Mouse (Mus musculus) stomach, postnatal 0 days (tissue): ENCODE results near the gene Acer1. TPM values are rescaled to one million over a fixed set of nuclear protein-coding genes. Genes with fewer than 3 reads are reported as not detected.

Experiments used
- ATAC-seq: fragments of 200-750 bp; cut with Nextera tagmentation; 2 replicates; pipeline ENCODE4 v1.8.0; 2017; ENCODE audit not compliant: low FRiP score, low TSS enrichment
- DNase-seq: peaks from one replicate; pipeline ENCODE4 v3.0.0-alpha.2; 2016; ENCODE audit warnings: low spot score
- H3K27ac ChIP-seq: fragments of 300-500 bp; sonication (generic); replicated peaks from 2 replicates; pipeline ENCODE4 v1.5.1; 2014; ENCODE audit warnings: mild to moderate bottlenecking, control low read depth
- H3K27me3 ChIP-seq: fragments of 300-500 bp; sonication (generic); 2 replicates; pipeline ENCODE4 v1.6.1; 2014; ENCODE audit warnings: low read length; ENCODE audit not compliant: control insufficient read depth, insufficient read depth
- H3K36me3 ChIP-seq: fragments of 300-500 bp; sonication (generic); 2 replicates; pipeline ENCODE4 v1.6.1; 2014; ENCODE audit warnings: low read length, mixed read lengths; ENCODE audit not compliant: control insufficient read depth, insufficient read depth
- H3K4me1 ChIP-seq: fragments of 300-500 bp; sonication (generic); replicated peaks from 2 replicates; pipeline ENCODE4 v1.6.1; 2014; ENCODE audit warnings: antibody characterized with exemption; ENCODE audit not compliant: control insufficient read depth, insufficient read depth
- H3K4me2 ChIP-seq: fragments of 300-500 bp; sonication (generic); replicated peaks from 2 replicates; pipeline ENCODE4 v1.6.1; 2014; ENCODE audit warnings: low read depth, mild to moderate bottlenecking, control low read depth, moderate library complexity
- H3K4me3 ChIP-seq: fragments of 300-500 bp; sonication (generic); 2 replicates; pipeline ENCODE4 v1.5.1; 2014; ENCODE audit warnings: low read depth, low read length, control low read depth
- H3K9ac ChIP-seq: fragments of 300-500 bp; sonication (generic); 2 replicates; pipeline ENCODE4 v1.6.1; 2014; ENCODE audit warnings: mild to moderate bottlenecking, low read length, control low read depth, mixed read lengths
- H3K9me3 ChIP-seq: fragments of 300-500 bp; sonication (generic); 2 replicates; pipeline ENCODE4 v1.6.1; 2016; ENCODE audit warnings: low read length; ENCODE audit not compliant: control insufficient read depth
- CTCF ChIP-seq: IDR thresholded peaks from 2 replicates; pipeline ENCODE4 v1.5.1; 2016; ENCODE audit warnings: antibody characterized with exemption, low read depth, mild to moderate bottlenecking, moderate library complexity
- EP300 ChIP-seq: optimal IDR thresholded peaks from 2 replicates; pipeline ENCODE3; 2016; ENCODE audit warnings: antibody characterized with exemption
- WGBS: fragments of 180-500 bp; shearing (Covaris S2); extraction: QIAGEN DNeasy Blood & Tissue Kit; methylation state at CpG from one replicate; pipeline ENCODE4 v1.1.7; 2014; 5-methylcytosine and 5-hydroxymethylcytosine counted together
- polyA plus RNA-seq: library from polyadenylated mRNA; unstranded; fragments of >200 nt; fragmentation: Nextera tagmentation; extraction: Ambion mirVana; gene quantifications from 2 replicates; pipeline ENCODE4 v1.2.1, GENCODE M21; 2015

Gene Acer1
- polyA plus RNA-seq, 1 experiment from 2014 or later, result 13.5 TPM

DNA sequence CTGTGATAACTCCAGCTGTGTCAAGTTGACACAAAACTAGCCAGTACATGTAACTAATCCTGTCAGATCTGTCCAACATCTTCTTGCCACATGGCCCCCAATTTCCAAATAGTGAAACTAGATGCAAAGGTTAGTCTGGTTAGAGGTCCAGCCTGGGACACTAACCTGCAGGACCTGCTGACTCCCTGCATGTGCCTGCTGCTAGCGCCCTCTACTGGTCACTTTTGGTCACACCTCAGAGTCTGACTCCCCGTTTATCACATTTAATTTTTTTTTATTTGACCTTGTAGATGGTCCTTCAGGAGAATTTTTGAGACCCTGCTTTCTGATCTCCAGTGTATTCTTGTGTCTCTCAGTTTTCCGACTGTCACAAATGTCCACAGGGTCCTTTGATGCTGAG lies 31.0 kb downstream of the Acer1 start:
- no peaks in the 10 kb centered on the region for H3K36me3 ChIP-seq
- H3K9me3 ChIP-seq, result no peaks in the 10 kb centered on the region
- H3K27ac ChIP-seq, result no peak overlapping the region
- DNase-seq, result peak; percentile 61
- no peak overlapping the region for H3K9ac ChIP-seq
- no peak overlapping the region for H3K4me3 ChIP-seq
- no peak overlapping the region for H3K4me2 ChIP-seq
- WGBS, result 19% methylated on average over 3 of the region's 3 CpGs
- H3K4me1 ChIP-seq, result no peaks in the 10 kb centered on the region
- TF ChIP-seq CTCF (peak; percentile 81), EP300 (no peak)
- H3K27me3 ChIP-seq, result no peaks in the 10 kb centered on the region
- no peak for ATAC-seq

DNA sequence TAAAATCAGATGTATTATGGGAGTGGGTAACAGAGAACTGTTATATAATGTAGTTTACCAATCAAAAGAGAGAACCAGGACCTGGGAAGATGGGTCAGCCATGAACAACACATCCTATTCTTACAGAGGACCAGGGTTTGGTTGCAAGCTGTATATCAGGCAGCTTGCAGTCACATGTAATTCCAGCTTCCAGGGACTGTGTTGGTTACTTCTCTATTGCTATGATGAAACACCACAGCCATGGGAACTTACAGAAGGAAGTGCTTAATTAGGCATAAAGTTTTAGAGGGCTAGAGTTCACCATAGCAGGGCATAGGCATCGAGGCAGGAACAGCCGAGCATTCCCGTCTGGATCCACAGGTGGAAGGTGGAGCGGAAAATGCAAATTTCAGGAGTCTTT lies 43.2 kb downstream of the Acer1 start:
- 87% methylated on average over 4 of the region's 4 CpGs for WGBS
- no peak overlapping the region for H3K4me2 ChIP-seq
- H3K4me3 ChIP-seq, result no peak overlapping the region
- DNase-seq (no peak), ATAC-seq (no peak)
- H3K36me3 ChIP-seq, result no peaks in the 10 kb centered on the region
- 0 out of 2 replicates have a peak, but pooled peaks cover 4% of the 10 kb centered on the region for H3K4me1 ChIP-seq
- no peak overlapping the region for H3K9ac ChIP-seq
- no peaks in the 10 kb centered on the region for H3K27me3 ChIP-seq
- no peak for TF ChIP-seq CTCF
- no peak for TF ChIP-seq EP300
- no peaks in the 10 kb centered on the region for H3K9me3 ChIP-seq
- H3K27ac ChIP-seq, result no peak overlapping the region

DNA sequence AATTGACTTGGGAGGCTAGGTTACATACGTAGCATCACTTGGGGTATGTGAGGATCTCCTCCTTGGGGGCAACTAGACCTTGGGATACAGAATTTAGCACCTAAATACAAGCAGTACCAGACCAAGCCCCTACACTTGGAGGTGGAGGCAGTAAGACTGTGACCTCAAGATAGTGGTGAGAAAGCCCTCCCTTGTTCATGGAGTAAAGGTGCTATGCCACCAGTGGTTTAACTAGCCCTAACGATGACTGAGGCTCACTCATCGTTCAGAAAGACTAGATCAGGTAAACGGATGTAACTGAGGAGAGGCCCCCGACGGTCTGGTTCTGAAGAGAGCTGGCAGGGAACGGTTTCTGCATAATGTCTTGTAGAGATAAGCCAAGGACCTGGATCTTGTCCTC lies 45.2 kb downstream of the Acer1 start:
- H3K4me3 ChIP-seq, result no peak overlapping the region
- no peak overlapping the region for H3K9ac ChIP-seq
- DNase-seq, result no peak
- no peaks in the 10 kb centered on the region for H3K36me3 ChIP-seq
- H3K9me3 ChIP-seq, result no peaks in the 10 kb centered on the region
- H3K4me2 ChIP-seq, result no peak overlapping the region
- no peaks in the 10 kb centered on the region for H3K27me3 ChIP-seq
- 0 out of 2 replicates have a peak, but pooled peaks cover 4% of the 10 kb centered on the region for H3K4me1 ChIP-seq
- H3K27ac ChIP-seq, result no peak overlapping the region
- WGBS, result 91% methylated on average over 7 of the region's 7 CpGs
- ATAC-seq, result no peak
- no peak for TF ChIP-seq EP300
- no peak for TF ChIP-seq CTCF

DNA sequence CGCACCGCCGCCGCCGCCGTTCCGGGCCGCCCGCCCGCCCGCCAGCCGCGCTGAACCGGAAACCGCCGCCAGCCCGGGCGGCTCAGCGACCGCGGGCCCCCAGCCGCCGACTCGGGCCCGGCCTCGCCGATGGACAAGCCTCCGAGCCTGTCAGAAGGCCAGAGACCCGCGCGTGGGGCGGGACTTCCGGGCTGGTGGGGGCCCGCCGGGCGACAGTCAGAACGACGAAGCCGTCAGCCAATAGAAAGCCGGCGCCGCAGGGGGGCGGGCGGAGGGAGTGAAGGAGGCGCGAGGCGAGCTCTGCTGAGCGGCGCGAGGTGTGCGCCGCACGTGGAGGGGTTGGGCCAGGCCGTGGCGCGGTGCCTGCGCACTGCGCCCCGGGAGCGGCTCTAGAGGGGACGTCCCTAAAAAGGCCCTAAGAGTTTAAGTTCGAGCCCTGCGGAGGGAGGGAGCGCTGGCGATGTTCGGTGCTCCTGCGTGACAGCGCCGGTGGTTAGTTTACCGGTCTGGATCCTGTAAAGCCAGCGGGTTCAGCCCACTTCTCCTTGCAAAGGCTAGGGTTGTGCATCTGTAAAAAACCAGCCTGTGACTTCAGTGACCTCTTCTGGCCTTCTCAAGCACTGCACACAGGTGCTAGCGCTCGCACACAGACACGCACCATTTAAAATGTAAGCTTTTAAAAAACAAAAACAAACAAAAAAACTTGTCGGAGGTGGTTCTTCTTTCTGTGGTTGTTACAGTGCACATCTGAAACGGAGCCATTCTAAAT lies 46.4 kb downstream of the Acer1 start, which contains the start of gene Mllt1:
TSS of gene Mllt1 (minus strand) at position 53 of the 769 bp plus-strand sequence.
- peak within 1 kb of the TSS; percentile 89 for H3K9ac ChIP-seq
- no peaks in the 10 kb centered on the region for H3K27me3 ChIP-seq
- WGBS, result 5% methylated on average over 52 of the region's 76 CpGs
- no peaks in the 10 kb centered on the region for H3K36me3 ChIP-seq
- H3K4me1 ChIP-seq, result 0 out of 2 replicates have a peak, but pooled peaks cover 4% of the 10 kb centered on the region
- ATAC-seq (peak; percentile 99), DNase-seq (peak; percentile 99)
- peak within 1 kb of the TSS; percentile 82 for H3K4me3 ChIP-seq
- peak within 1 kb of the TSS; percentile 98 for H3K4me2 ChIP-seq
- H3K9me3 ChIP-seq, result no peaks in the 10 kb centered on the region
- TF ChIP-seq EP300 (no peak), CTCF (peak; percentile 75)
- H3K27ac ChIP-seq, result peak within 1 kb of the TSS; percentile 87

DNA sequence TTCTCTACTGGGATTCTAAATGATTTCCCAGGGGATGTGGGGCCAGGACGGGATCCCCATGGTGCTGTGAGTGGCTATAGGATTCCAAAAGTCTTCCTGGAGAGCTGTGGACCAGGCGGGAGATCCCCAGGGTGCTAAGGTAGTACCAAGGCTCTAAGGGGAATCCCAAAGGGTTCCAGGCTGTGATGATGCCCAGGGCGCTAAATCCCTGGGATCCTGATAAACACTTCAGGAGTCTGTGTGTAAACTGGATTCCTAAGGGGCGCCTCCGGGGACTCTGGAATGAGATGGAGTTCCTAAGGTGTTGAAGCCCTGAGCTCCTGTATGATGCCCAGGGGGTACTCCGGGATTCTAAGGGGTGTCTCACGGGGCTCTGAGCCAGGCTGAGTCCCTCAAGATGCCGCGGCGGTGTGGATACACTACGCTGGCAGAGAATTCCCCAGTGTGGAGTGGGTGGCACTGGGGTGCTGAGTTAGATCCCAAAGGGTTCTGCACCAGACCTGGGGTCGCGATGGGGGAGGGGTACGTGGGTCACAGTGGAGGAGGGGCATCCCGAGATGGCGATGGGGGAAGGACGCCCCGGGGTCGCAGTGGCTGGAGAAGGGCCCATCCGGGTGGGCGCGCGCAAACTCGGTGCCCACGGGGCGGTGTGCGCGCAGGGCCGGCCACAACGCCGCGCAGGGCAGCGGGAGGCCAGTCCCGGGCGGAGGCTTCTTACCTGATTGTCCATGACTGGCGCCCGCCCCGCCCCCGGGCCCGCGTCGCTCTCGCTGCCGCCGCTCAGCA lies 47.2 kb downstream of the Acer1 start:
- Histone ChIP-seq H3K4me2 (peak overlapping the region; percentile 98), H3K27me3 (no peaks in the 10 kb centered on the region), H3K27ac (peak overlapping the region; percentile 87), H3K36me3 (no peaks in the 10 kb centered on the region), H3K4me1 (0 out of 2 replicates have a peak, but pooled peaks cover 4% of the 10 kb centered on the region), H3K9me3 (no peaks in the 10 kb centered on the region), H3K9ac (peak overlapping the region; percentile 89), H3K4me3 (peak overlapping the region; percentile 82)
- ATAC-seq (peak; percentile 77), DNase-seq (no peak)
- 3% methylated on average over 26 of the region's 45 CpGs for WGBS
- TF ChIP-seq CTCF (no peak), EP300 (no peak)

DNA sequence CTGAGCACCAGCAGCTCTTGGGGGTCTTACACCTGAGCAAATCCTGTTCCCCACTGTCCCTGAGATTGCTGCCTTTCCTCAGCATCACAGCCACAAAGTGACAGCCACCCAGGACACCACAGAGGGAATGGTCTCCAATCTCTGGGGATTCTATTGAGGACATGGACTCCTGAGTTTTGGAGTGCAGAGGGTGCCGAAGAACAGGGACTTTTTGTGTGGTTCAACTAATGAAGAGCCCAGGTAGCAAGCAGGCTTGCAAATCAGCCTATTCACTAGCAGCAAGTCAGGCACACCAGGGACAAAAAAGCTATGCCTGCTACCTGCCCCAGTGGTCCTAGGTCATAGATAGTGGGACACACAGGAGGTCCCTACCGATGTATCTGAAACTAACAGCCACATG lies 48.5 kb downstream of the Acer1 start:
- H3K4me2 ChIP-seq, result no peak overlapping the region
- H3K9ac ChIP-seq, result no peak overlapping the region

More for the DNA sequence above, 48.5 kb downstream of the Acer1 start:
- Histone ChIP-seq H3K27me3 (no peaks in the 10 kb centered on the region), H3K36me3 (no peaks in the 10 kb centered on the region), H3K4me1 (0 out of 2 replicates have a peak, but pooled peaks cover 4% of the 10 kb centered on the region), H3K27ac (no peak overlapping the region), H3K9me3 (no peaks in the 10 kb centered on the region), H3K4me3 (no peak overlapping the region)
- DNase-seq (no peak), ATAC-seq (no peak)
- WGBS, result 90% methylated on average over 2 of the region's 2 CpGs
- TF ChIP-seq CTCF (no peak), EP300 (no peak)
